Mouse (Mus musculus) gastrocnemius, adult 8-10 months (tissue): ENCODE measurements around the gene Igfbp2. TPM values are rescaled to one million over a fixed set of nuclear protein-coding genes. Genes with fewer than 3 reads are reported as not detected.

Source experiments
- DNase-seq, 2 experiments: peaks; one replicate each; pipeline ENCODE4 v3.0.0; 2022; ENCODE audit warnings: low spot score in 2 of 2
- total RNA-seq, 4 experiments: library from RNA; stranded (reverse); gene quantifications; 2 replicates each; pipeline ENCODE4 v1.2.4; 2022

Gene Igfbp2
- under 1 TPM in 3 of 4 experiments, not detected in 1; 0.21 to 0.53 (median 0.29) TPM for total RNA-seq

GRCm38 (mm10) chr1:72823751-72824706 is at the start of gene Igfbp2:
Gene Igfbp2, plus strand, starts transcription at chr1:72824503.
- no peak for DNase-seq

DNA sequence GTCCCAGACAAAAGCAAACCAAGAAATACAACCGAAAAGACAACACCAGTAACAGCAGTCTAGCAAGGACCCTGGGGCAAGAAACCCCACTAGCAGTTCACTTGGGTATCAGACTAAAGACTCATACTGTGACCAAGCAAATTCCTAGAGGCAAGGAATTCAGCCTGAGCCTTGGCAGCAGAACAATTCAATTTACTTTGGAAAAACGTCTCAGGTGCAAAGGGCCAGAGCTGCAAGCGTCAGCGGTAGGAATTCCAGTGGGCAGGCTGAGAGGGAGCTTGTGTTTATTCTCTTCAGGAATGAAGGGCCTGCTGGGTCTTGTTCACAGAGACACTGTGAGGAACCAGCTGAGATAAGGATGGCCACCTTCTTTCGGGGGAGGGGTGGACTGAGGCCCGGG is 45.5 kb upstream of the Igfbp2 start:
- DNase-seq, result no peak

GRCm38 (mm10) chr1:72780720-72781119 is 43.6 kb upstream of the Igfbp2 start:
- DNase-seq, result no peak

DNA sequence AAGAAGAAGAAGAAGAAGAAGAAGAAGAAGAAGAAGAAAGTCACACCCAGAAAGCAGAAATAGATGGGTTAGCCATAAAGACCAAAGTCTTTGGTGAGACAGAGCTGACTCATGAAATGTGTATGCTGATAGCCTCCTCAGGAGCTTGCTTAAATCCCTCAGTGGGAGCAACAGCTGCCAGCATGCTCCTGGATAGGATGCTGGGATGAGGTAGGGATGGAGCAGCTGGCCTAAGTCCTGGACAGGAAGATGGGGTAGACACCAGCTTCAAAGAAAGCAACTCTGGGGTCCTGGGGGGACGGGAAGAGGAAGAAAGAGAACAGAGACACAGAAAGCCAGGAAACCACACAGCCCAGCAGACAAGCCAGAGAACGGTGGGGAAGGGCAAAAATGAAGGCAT is 41.0 kb upstream of the Igfbp2 start:
- DNase-seq, result no peak

- no peak for DNase-seq
Measured at GRCm38 (mm10) chr1:72784018-72784417, 40.3 kb upstream of the Igfbp2 start.

GRCm38 (mm10) chr1:72790670-72791069 is 33.6 kb upstream of the Igfbp2 start:
- DNase-seq, result no peak

DNA sequence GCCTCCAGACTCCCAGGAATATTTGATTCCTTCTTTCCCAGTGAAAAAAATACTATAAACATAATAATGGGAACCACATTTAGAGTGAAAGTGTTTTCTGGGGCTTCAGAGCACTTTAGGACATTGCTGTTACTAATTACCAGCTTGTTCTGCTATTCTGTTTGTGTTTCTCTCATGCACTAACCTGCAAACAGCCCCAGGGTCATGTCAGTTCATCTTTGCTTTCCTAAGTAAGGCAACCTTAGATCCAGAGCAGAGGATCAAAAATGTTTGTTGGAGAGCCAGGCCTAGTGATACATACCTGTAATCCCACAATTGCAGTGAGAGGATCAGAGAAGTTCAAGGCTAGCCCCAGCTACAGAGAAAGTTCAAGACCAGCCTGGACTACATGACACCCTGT is 32.6 kb upstream of the Igfbp2 start:
- DNase-seq, result no peak

DNA sequence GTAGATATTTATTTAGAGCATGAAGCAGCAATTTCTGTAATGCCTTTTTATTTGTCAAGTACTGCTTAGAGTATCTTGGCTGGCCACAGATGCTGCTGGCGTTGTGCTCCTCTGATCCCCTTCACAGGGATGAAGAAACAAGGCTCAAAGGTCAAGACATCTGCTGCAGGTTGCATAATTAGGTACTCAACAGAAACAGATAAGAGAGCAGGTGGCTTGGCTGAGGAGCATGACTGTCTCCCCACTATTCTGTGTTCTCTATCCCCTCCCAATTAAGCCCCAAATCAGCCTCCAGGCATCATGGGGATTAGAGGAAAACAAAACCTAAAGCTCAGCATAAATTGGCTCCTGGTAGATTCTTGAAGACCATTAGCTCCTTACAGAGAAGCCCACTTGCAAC is 32.0 kb upstream of the Igfbp2 start:
- no peak for DNase-seq

GRCm38 (mm10) chr1:72793230-72793629 is 31.1 kb upstream of the Igfbp2 start:
- no peak for DNase-seq

DNA sequence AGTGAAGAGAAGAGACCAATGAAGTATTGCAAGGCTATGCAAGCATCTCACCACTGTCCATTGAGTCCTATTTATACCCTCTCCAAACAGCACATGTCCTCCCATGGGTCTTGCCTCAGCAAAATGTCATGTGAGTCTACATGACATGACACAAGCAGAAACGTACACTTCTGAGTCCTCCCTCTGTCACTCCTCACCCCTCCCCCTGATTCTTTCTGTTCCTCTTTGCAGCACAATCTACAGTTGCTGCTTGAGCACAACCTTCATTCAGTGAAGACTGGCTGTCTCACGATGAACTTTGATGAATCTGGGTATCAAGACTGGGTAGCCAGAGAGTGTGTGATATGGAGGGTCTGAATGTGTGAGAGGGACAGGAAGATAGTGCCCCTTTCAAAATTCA is 28.2 kb upstream of the Igfbp2 start:
- no peak for DNase-seq

DNA sequence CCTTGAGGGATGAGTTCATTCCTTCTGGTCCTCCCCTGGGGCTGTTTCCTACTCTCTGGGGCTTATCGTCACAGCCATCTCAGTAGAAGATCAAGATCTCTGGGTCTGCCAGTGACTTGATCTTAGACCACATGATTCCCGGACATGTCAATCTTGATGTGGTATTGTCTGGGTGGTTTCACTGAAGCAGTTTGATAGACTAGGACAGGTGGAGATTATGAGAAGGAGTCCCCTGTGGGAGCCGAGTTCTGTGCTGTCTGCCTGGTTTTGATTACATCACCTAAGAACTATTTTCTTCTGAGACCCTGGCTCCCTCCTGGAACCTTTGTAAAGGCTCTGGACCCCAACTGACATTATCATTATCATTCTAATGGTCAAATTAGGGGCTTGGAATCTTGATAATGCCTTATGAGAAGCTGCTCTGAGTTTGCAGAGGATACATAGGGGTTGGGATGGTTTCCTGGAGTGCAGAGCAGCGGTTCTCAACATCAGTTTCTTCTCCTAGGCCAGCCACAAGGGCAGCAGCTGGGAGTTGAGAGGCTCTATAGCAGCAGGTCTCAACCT is 27.1 kb upstream of the Igfbp2 start:
- DNase-seq, result no peak

- DNase-seq, result no peak
Measured at GRCm38 (mm10) chr1:72798441-72798840, 25.9 kb upstream of the Igfbp2 start.

DNA sequence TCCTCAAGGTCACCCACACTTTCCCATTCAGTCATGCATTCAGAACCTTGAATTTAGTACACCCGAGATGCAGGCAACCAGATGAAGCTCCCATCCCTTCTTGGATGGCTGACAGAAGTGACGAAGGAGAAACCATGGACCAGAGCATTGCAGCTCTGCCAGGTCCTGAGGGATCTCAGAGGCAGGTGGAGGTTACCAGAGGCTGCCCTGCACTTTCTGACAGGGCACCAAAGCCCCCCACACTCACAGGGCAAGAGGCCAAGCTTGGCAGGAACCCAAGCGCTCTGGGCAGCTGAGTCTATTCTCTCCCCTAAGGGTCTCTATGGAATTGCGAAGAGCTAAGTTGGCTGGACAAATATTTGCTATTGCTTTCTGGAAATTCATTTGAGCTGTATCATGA is 20.3 kb upstream of the Igfbp2 start:
- no peak for DNase-seq

DNA sequence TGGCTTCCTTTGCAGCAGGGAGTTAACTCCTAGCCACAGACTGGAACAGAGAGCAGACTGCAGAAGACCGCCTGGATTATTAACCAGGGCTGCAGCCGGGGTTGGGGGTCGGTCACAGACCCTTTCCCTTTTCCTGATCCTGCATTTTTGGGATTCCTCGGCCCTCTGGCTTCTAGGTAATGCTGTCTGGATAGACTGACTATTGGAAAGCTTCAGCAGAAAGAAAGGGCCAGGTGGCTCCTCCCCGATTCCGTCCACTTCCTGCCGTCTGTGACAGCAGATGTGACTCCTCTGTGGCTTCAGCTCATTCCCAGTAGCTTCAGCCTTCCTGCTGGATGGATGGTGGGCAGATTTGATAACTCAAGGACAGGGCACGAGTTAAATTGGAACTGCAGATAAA is 19.3 kb upstream of the Igfbp2 start:
- DNase-seq, result no peak

- no peak for DNase-seq
Measured at GRCm38 (mm10) chr1:72805476-72806043, 18.7 kb upstream of the Igfbp2 start.

DNA sequence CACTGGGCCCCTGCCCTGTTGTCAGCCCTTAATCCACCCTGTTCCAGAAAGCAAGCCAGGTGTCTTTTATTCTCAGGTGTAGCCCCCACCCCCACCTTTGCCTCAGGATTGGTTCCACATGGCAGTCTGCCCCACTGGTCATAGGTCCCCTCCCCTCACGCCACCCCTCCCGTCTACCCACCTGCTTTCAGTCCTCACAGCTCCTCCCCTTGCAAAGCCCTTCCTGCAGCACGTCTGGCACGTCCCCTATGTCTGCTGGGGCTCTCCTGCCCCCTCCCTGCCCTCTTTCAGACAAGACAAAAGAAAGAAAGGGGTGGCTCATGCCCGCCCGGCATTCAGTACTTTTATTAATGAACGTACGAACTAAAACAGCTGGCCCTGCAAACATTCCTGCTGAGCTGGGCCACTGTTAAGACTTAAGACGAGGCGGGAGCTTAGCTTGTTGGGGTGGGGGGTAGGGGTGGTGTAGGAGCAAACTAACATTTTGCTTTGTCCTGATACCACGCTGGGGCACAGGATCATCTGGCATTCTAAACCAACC is 18.2 kb upstream of the Igfbp2 start:
- DNase-seq, result no peak

DNA sequence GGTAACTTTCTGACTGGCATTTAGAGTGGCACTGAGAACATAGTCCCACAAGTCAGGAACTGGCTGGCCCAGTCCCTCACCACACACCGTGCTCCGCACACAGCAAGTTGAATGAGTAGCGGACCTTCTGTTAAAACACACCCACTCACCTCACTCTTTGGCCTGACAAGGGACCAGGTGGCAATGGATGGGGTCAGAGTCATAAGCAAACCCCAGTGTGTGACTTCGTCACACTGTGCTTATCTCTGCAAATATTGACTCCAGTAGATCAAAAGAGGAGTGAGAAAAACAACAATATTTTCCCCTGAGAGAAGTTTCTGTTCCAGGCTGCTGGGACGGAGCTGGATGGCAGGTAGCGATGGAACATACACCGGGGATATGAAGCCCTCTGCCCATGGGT is 15.0 kb upstream of the Igfbp2 start:
- no peak for DNase-seq

DNA sequence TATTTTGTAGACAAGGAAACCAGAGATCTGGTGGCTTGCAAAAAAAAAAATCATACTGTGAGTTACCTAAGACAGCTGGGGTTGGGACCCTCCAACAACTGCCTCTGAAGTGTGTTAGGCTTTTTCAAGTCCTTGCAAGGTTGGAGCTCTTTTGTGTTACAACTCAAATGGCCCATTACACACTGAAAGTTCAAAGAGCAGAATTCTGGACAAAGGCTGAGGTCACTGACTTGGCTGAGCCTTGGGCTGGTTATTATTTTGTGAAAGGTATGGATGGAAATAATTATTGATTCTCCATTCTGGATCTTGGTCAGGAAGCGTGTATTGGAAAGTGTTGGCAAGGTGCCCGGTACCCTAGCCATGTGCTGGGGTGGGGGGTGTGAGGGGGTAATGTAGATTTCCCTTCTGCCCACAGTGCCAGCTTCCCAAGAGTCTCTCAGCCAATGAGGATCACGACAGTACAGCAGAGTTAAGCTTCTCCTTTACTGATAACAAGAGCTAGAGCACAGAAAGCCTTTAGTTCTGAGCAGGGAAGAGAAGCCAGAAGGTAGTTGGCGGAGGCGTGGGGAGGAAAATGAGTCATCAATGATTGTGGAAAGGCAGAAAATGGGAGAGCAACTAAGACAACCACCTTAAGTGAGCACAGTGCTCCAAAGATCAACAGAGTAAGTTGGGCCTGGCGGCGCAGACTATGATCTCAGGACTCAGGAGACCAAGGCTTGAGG is 14.2 kb upstream of the Igfbp2 start:
- no peak for DNase-seq

DNA sequence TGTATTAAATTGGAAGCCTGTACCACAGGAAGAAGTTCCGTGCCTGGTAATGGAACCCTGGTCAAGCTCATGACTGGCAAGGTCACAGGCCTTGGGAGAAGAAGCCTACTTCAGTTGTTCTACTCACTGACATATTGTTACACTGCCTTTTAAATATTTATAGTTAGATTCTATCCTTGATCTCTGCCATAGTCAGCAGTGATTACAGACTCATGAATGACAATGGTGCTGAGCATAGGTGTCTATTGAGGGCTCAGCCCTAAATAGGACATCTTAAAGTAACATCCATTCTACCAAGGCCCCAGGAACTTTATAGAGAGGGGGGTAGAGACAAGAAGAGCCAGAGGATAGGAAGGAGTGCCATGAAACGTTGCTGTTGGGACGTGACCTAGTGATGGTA is 13.2 kb upstream of the Igfbp2 start:
- no peak for DNase-seq

- no peak for DNase-seq
Measured at GRCm38 (mm10) chr1:72813089-72813638, 11.1 kb upstream of the Igfbp2 start.

GRCm38 (mm10) chr1:72813639-72814403 is 10.5 kb upstream of the Igfbp2 start:
- no peak for DNase-seq
